Mouse (Mus musculus): Measurements from ENCODE around the gene Gtf2f2. TPM values are rescaled to one million over a fixed set of nuclear protein-coding genes. Genes with fewer than 3 reads are reported as not detected.

Gene Gtf2f2
- polyA plus RNA-seq, 1 experiment: 24.3 TPM

DNA sequence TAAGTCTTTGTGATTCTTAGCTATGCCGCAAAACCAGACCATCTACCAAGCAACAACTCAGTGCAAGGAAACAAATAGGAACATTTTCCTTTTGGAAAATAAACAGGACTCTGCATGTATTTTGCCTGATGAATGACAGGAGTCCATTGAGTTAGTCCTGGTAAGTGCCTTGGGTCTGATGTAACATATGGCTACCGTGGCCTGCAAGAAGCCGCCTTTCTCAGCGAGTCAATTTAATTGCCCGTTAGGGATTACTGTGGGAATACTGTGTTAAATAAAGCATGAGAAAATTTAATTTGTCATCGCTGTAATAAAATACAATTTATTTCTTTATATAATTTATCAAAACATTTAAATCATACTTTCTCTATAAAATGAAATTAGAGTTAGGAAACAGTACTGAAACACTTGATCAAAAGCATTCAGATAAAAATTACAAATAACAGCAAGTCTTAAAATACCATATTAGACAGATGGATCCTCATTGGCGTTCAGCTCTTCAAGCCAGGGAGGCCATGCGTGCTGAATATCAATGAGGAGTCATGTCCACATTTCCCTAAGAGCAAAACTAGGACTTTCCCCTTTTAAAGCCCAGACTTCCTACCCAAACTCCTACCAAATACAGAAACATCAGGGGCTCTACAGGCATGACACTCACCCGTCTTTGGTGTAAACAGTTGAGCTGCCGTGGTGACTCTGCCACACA lies 7.3 kb upstream of the Gtf2f2 start:
- TF ChIP-seq MAX (IDR thresholded peaks at IDR 0.05; ENCODE audit: low read depth): no peak
- TF ChIP-seq POLR2AphosphoS2 (IDR thresholded peaks at IDR 0.05; ENCODE audit: insufficient read length, low read depth): no peak
- no peak for TF ChIP-seq SRF (IDR thresholded peaks at IDR 0.05; ENCODE audit: control insufficient read depth, insufficient read length, low read depth)
- TF ChIP-seq MYOG (IDR thresholded peaks at IDR 0.05; ENCODE audit: control insufficient read depth in 1 of 3, insufficient read depth in 1 of 3, insufficient read length in 2 of 3, low read depth in 2 of 3): no peak
- TF ChIP-seq E2F4 (IDR thresholded peaks at IDR 0.05; ENCODE audit: insufficient read depth): no peak
- TF ChIP-seq USF1 (IDR thresholded peaks at IDR 0.05; ENCODE audit: low read depth): no peak
- no peak for TF ChIP-seq CEBPB (IDR thresholded peaks at IDR 0.05; ENCODE audit: insufficient read depth, poor library complexity, severe bottlenecking)
- Histone ChIP-seq H3K4me3 (no peak overlapping the region), H3K79me2 (ENCODE audit: control insufficient read depth, insufficient read depth) (no peaks in the 10 kb centered on the region), H3K36me3 (ENCODE audit: control insufficient read depth, insufficient read depth) (no peaks in the 10 kb centered on the region), H3K4me2 (ENCODE audit: low read depth) (no peak overlapping the region), H3K27me3 (ENCODE audit: control insufficient read depth, insufficient read depth, insufficient read length) (peaks cover 5% of the 10 kb centered on the region), H3ac (ENCODE audit: control insufficient read depth, insufficient read length) (no peak overlapping the region)

DNA sequence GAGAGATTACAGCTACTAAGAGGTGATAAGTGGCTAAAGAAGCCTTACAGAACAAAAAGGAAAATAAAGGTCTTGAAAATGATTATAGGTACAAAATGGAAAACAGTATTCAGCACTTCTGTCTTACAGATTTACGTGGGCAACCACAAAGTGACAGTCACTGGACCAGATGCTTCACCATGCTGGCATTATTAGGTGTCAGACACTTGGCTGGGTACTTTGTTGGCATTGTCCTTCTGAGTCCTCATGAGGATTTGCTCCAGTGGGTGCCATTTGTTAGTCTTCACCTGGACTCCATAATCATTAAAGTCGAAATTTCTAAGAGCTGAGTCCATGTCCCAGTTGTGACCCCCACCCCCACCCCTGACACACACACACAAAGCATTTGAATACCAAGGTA lies 3.7 kb upstream of the Gtf2f2 start:
- no peaks in the 10 kb centered on the region for H3K36me3 ChIP-seq (ENCODE audit: control insufficient read depth, insufficient read depth)
- H3K79me2 ChIP-seq (ENCODE audit: control insufficient read depth, insufficient read depth): peaks cover 11% of the 10 kb centered on the region
- no peak overlapping the region for H3ac ChIP-seq (ENCODE audit: control insufficient read depth, insufficient read length)
- peaks cover 5% of the 10 kb centered on the region for H3K27me3 ChIP-seq (ENCODE audit: control insufficient read depth, insufficient read depth, insufficient read length)
- no peak overlapping the region for H3K4me3 ChIP-seq
- no peak for TF ChIP-seq MAX (IDR thresholded peaks at IDR 0.05; ENCODE audit: low read depth)
- TF ChIP-seq MYOG (IDR thresholded peaks at IDR 0.05; ENCODE audit: control insufficient read depth in 1 of 3, insufficient read depth in 1 of 3, insufficient read length in 2 of 3, low read depth in 2 of 3): no peak
- TF ChIP-seq TCF12 (IDR thresholded peaks at IDR 0.05; ENCODE audit: insufficient read depth, poor library complexity, severe bottlenecking): no peak
- no peak overlapping the region for H3K4me2 ChIP-seq (ENCODE audit: low read depth)

DNA sequence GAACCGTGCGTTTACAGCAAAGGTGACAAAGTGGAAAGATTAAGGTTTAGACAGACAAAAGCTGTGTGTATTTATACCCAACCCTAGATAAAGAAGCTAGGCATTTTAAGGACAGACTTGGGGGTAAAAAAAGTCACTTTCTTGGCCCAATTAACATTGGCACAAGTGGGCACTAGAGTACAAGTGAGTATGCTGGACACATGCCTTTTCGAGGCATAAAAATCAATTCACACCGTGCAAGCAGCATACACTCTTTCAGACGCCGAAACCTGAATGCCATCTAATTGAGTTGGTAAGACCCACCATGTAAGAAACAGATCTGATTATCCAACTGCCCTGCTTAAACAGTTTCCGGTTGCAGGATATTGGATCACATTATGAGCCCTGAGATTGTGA lies 395 bp upstream of the Gtf2f2 start:
- TF ChIP-seq TCF3 (IDR thresholded peaks at IDR 0.05; ENCODE audit: insufficient read length, low read depth): no peak
- TF ChIP-seq USF1 (IDR thresholded peaks at IDR 0.05; ENCODE audit: low read depth): no peak
- TF ChIP-seq TCF12 (IDR thresholded peaks at IDR 0.05; ENCODE audit: insufficient read depth, poor library complexity, severe bottlenecking): no peak
- no peak for TF ChIP-seq REST (IDR thresholded peaks at IDR 0.05; ENCODE audit: insufficient read depth, insufficient read length)
- TF ChIP-seq POLR2A (IDR thresholded peaks at IDR 0.05; ENCODE audit: insufficient read length, low read depth): no peak
- TF ChIP-seq MYOG (IDR thresholded peaks at IDR 0.05; ENCODE audit: control insufficient read depth in 1 of 3, insufficient read depth in 1 of 3, insufficient read length in 2 of 3, low read depth in 2 of 3): no peak
- no peak for TF ChIP-seq E2F4 (IDR thresholded peaks at IDR 0.05; ENCODE audit: insufficient read depth)
- TF ChIP-seq MAX (IDR thresholded peaks at IDR 0.05; ENCODE audit: low read depth): no peak
- no peak for TF ChIP-seq CEBPB (IDR thresholded peaks at IDR 0.05; ENCODE audit: insufficient read depth, poor library complexity, severe bottlenecking)
- no peak for TF ChIP-seq SRF (IDR thresholded peaks at IDR 0.05; ENCODE audit: control insufficient read depth, insufficient read length, low read depth)
- no peak for TF ChIP-seq MYOD1 (IDR thresholded peaks at IDR 0.05; ENCODE audit: control insufficient read depth in 1 of 3, insufficient read length in 2 of 3, low read depth in 2 of 3)
- no peak for TF ChIP-seq POLR2AphosphoS2 (IDR thresholded peaks at IDR 0.05; ENCODE audit: insufficient read length, low read depth)
- Histone ChIP-seq H3ac (ENCODE audit: control insufficient read depth, insufficient read length) (peak overlapping the region; percentile 68), H3K79me2 (ENCODE audit: control insufficient read depth, insufficient read depth) (peaks cover 43% of the 10 kb centered on the region), H3K36me3 (ENCODE audit: control insufficient read depth, insufficient read depth) (peaks cover 4% of the 10 kb centered on the region), H3K4me2 (ENCODE audit: low read depth) (peak overlapping the region; percentile 95), H3K4me3 (peak overlapping the region; percentile 70), H3K27me3 (ENCODE audit: control insufficient read depth, insufficient read depth, insufficient read length) (no peaks in the 10 kb centered on the region)

DNA sequence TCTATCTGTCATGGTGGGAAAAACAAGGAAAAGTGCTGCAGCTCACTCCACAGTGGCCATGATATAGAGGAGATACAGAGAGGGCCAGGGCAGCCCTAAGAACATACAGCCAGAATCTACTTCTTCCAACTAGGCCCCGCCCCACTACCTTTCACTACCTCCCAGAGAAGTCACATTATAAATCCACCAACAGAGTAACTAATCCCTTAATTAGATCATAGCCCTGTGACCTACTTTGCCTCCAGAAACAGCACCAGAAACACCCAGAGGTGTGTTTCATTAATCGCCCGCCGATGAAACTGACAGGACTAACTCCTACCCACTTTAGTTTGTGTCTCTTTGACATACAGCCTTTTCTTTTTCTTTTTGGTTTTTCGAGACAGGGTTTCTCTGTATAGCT lies 1.5 kb downstream of the Gtf2f2 start:
- H3K4me2 ChIP-seq (ENCODE audit: low read depth): peak overlapping the region; percentile 88
- peaks cover 4% of the 10 kb centered on the region for H3K36me3 ChIP-seq (ENCODE audit: control insufficient read depth, insufficient read depth)
- no peaks in the 10 kb centered on the region for H3K27me3 ChIP-seq (ENCODE audit: control insufficient read depth, insufficient read depth, insufficient read length)
- TF ChIP-seq SRF (IDR thresholded peaks at IDR 0.05; ENCODE audit: control insufficient read depth, insufficient read length, low read depth): no peak
- TF ChIP-seq MYOG (IDR thresholded peaks at IDR 0.05; ENCODE audit: control insufficient read depth in 1 of 3, insufficient read depth in 1 of 3, insufficient read length in 2 of 3, low read depth in 2 of 3): no peak
- TF ChIP-seq TCF12 (IDR thresholded peaks at IDR 0.05; ENCODE audit: insufficient read depth, poor library complexity, severe bottlenecking): no peak
- no peak for TF ChIP-seq REST (IDR thresholded peaks at IDR 0.05; ENCODE audit: insufficient read depth, insufficient read length)
- peaks cover 54% of the 10 kb centered on the region for H3K79me2 ChIP-seq (ENCODE audit: control insufficient read depth, insufficient read depth)
- peak overlapping the region; percentile 70 for H3K4me3 ChIP-seq
- no peak overlapping the region for H3ac ChIP-seq (ENCODE audit: control insufficient read depth, insufficient read length)

DNA sequence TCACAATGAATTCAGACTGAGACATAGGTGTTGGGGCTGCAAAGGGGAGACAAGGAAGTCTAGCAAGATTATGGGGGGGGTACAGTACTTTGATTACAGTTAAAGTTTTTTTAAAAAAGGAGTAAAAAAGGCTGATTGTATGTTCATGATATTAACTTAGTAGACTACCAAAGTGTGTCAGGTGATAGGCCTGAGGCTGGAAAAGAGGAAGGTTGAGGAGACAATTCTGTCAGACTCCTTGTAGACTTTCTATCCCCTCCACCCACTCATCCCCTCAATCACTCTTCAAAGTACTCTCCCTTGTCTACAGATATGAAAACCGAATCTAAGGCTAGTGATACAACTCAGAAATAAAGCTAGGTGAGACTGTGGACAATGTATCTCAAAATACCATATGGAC lies 2.5 kb downstream of the Gtf2f2 start:
- peaks cover 4% of the 10 kb centered on the region for H3K36me3 ChIP-seq (ENCODE audit: control insufficient read depth, insufficient read depth)
- peaks cover 63% of the 10 kb centered on the region for H3K79me2 ChIP-seq (ENCODE audit: control insufficient read depth, insufficient read depth)
- no peak overlapping the region for H3K4me3 ChIP-seq
- H3K4me2 ChIP-seq (ENCODE audit: low read depth): no peak overlapping the region
- no peak overlapping the region for H3ac ChIP-seq (ENCODE audit: control insufficient read depth, insufficient read length)
- H3K27me3 ChIP-seq (ENCODE audit: control insufficient read depth, insufficient read depth, insufficient read length): no peaks in the 10 kb centered on the region
- TF ChIP-seq REST (IDR thresholded peaks at IDR 0.05; ENCODE audit: insufficient read depth, insufficient read length) (no peak), USF1 (IDR thresholded peaks at IDR 0.05; ENCODE audit: low read depth) (no peak), MAX (IDR thresholded peaks at IDR 0.05; ENCODE audit: low read depth) (no peak), POLR2AphosphoS2 (IDR thresholded peaks at IDR 0.05; ENCODE audit: insufficient read length, low read depth) (no peak), MYOG (IDR thresholded peaks at IDR 0.05; ENCODE audit: control insufficient read depth in 1 of 3, insufficient read depth in 1 of 3, insufficient read length in 2 of 3, low read depth in 2 of 3) (no peak), POLR2A (IDR thresholded peaks at IDR 0.05; ENCODE audit: insufficient read length, low read depth) (no peak), SRF (IDR thresholded peaks at IDR 0.05; ENCODE audit: control insufficient read depth, insufficient read length, low read depth) (no peak), TCF12 (IDR thresholded peaks at IDR 0.05; ENCODE audit: insufficient read depth, poor library complexity, severe bottlenecking) (no peak), MYOD1 (IDR thresholded peaks at IDR 0.05; ENCODE audit: control insufficient read depth in 1 of 3, insufficient read length in 2 of 3, low read depth in 2 of 3) (no peak), CEBPB (IDR thresholded peaks at IDR 0.05; ENCODE audit: insufficient read depth, poor library complexity, severe bottlenecking) (no peak), E2F4 (IDR thresholded peaks at IDR 0.05; ENCODE audit: insufficient read depth) (no peak), TCF3 (IDR thresholded peaks at IDR 0.05; ENCODE audit: insufficient read length, low read depth) (no peak)
